Mouse (Mus musculus) left cerebral cortex, adult 9 months (tissue): Measurements from ENCODE around the gene Celf2.

ENCODE experiments used
- DNase-seq, 2 experiments: peaks; one replicate each; pipeline ENCODE4 v3.0.0; 2022; ENCODE audit warnings: low spot score in 2 of 2

Celf2 gene

GRCm38 (mm10) chr2:7083489-7084090 is 425.8 kb downstream of the Celf2 start:
- no peak for DNase-seq

DNA sequence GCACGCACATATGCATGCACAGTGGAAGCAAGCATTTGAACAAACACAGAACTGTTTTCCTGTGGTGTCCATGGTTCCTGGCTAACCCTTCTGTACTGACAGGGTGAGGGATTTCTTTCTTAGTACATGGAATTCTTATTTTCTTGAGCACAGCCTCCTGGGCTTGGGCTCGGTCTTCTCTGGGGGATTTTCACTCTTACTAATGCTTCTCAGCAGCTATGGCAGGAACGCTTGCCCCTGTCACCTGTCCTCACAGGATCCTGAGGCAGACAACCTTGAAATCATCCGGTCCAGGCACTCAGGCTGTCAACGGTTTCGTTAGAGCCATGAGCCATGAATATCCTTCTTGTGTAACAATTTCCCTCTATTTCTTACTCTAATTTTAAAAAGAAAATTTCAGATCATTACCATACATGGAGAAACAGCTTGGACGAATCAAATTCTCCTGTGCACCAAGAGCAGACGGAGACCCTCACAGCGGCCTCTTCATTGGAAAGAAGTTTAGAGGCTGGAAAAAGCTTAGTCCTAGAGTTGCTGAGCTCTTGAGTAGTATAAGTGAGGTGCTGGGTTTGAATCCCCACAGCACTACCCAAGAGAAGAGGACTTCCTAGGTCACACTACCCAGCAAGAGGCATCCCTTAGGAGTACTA is 426.9 kb downstream of the Celf2 start:
- DNase-seq, result no peak

DNA sequence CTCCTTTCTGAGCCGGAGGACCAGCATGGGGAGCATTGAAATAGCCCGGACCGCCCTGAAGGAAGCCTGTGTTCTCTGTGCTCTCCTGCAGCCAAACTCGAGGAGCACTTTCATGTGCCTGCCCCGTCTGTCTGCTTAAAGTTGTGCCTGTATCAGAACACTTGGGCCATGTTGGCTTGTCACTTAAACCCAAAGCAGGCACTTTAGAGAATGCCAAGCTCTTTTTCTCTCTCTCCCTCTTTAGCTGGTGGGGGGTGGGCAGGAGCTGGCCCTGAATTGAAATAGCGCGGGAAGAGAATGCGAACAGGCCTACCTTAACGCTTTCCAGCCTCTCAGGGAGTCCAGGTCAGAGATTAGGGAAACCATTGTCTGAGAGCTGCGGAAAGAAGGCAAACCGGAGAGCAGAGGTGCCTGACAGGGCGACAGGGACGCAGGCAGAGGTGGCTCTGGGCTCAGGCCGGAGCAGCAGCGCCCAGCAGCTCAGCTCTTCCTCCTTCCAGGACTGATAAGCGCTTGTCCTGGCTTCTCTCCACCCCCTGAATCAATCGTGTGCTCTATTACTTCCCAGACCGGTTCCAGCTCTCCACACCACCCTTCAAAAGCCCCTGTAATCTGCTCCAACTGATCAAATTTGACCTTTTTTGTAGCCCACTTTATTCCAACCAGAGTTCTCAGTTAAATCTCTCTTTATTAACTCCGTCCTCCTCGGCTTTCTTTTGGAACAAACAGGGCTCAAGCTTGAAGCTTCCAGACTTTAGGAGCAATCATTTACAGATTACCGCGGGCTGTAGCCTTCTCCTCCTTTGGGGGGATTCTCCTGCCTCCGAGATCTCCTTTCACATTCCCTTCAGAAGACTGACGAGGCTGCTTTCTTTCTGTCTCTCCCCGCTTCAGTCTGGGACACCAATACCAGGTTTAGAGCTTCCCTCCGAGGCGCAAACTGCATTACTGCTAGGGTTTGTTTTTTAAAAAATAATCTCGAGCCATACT is 428.3 kb downstream of the Celf2 start:
- DNase-seq, result no peak

DNA sequence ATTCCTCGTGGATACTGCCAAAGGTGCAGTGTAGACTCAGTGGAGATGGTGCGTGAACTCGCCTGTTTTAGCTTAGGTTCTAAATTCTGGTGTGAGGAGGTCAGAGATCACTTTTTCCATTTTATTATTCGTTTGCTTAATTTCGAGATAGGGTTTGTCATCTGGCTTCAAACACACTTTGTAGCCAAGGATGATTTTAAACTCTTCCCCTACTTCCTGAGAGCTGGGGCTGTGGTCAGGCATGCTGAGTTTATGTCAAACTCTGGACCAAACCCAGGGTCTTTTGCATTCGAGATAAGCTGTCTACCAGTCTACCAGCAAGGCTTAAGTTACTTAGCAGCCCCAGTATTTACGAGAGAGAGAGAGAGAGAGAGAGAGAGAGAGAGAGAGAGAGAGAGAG is 429.3 kb downstream of the Celf2 start:
- DNase-seq, result no peak

DNA sequence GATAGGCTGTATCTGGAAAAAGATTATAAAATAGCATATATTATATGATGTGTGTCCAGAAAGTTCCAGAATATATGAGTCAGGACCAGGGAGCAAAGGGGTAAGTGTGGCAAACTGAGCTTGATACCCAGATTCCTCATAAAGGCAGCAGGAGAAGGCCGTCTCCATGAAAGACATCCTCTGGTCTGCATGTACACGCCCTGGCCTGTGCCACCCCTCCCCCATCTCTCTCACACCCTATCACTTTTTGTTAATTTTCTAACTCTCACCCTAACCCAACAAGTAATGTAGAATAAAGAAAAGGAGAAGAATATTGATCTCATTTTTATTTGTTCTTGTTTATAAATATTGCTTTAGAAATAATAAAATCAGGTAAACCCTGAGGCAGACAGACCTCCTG is 430.0 kb downstream of the Celf2 start:
- DNase-seq, result no peak

DNA sequence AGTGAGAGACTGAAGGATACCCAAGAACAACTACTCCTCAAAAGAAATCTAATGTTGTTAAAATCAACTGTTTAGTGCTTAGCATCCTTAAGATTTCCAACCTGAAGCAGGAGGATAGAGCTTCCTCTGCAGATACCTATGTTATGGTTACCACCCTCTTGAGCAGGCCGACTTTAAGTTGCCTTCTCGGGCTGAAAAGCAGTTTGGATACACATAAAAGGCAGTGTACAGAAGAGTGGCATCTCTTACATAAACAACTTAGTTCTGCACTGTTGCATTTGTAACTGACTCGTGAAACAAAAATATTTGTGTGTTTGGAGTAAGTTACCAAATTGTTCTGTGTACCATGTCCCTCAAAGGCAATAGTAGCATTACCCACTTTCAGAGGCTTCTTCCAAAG is 435.6 kb downstream of the Celf2 start:
- DNase-seq, result no peak

GRCm38 (mm10) chr2:7072344-7073265 is 436.8 kb downstream of the Celf2 start:
- DNase-seq, result no peak

DNA sequence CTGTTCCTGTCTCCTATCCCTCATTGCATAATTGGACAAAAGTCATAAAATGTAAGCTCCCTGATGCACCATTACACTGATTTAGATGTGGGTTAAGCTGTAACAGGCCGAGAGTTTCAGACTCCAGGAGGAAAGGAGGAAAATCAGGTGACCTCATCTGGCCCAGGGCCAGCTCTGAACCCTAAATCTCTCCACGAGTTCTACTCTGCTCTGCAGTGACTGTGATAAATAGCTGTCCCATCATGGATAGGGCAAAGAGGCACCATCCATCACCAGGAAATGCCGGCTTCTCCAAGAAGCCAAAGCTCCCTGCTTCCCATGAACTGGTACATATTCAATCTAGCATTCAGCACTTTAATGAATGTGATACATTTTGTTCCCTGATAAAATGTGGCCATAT is 439.9 kb downstream of the Celf2 start:
- DNase-seq, result no peak

GRCm38 (mm10) chr2:7068281-7068680 is 441.1 kb downstream of the Celf2 start:
- DNase-seq, result no peak

GRCm38 (mm10) chr2:7063574-7064192 is 445.7 kb downstream of the Celf2 start:
- DNase-seq, result no peak

DNA sequence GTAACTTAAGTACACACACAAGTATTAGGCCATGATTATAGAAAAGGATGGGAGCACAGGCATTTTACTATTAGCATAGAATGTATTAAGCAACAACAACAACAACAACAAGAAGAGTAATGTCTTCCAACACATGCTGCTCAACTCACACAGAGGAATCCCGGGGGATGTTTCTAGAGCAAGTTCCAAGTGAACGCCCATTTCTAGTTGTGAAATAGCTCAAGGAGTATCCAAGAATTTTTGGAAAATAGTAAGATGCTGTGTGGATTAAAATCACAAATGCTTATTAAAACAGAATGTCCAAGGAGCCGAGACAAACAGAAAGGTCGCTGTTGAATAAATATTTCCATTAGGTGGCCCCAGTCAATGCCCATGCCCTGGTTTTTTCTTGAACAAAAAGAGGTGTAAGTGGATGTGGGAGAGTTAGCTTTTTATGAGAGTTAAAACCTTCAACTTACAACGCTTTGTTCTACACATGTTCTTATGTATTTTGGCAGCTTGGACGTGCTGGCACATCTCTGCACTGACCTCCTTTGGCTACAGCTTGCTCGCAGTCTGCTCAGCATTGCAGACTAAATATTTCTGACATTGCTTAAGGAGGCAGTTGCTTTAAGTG is 448.8 kb downstream of the Celf2 start:
- no peak for DNase-seq

- no peak for DNase-seq
Measured at GRCm38 (mm10) chr2:7056401-7056800, 453.0 kb downstream of the Celf2 start.

DNA sequence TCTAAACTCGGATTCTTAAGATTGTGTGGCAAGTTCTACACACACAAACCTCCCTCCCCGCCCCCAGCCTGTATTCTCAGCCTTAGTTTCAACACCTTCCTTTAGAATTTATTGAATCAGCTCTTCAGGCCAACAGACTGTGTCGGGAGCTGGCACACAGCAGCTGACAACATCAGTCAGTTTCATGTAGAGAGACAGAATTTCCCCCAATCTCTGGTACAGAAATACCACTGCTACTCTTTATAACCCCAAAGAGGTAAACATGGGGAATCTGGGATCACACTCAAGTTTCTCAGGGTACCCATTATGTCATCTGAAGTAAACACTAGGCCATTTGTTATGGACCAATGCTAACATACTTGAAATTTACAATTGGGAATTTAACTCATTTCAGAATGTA is 453.4 kb downstream of the Celf2 start:
- DNase-seq, result no peak

DNA sequence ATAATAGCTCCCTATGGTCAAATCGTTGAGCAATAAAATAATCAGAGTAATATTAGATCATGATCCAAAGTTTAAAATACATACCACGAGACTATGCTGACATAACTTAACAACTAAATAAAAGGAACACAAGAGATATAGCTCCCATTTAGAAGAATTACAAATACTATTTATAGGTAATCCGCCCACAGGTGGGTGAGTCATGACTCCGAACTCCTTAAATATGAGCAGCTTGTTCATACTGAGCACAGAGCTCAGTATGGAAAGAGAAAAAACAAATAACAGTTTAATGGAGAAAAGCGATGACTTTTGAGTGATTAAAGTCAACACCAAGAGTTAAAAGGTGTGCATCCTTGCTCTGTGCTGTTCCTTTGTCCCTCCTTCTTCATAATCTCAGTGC is 458.3 kb downstream of the Celf2 start:
- DNase-seq, result peak; percentile 49 to 82

- DNase-seq, result no peak
Measured at GRCm38 (mm10) chr2:7046155-7046554, 463.2 kb downstream of the Celf2 start.

GRCm38 (mm10) chr2:7045531-7045930 is 463.8 kb downstream of the Celf2 start:
- no peak for DNase-seq

GRCm38 (mm10) chr2:7043770-7044459 is 465.4 kb downstream of the Celf2 start:
- DNase-seq, result no peak

DNA sequence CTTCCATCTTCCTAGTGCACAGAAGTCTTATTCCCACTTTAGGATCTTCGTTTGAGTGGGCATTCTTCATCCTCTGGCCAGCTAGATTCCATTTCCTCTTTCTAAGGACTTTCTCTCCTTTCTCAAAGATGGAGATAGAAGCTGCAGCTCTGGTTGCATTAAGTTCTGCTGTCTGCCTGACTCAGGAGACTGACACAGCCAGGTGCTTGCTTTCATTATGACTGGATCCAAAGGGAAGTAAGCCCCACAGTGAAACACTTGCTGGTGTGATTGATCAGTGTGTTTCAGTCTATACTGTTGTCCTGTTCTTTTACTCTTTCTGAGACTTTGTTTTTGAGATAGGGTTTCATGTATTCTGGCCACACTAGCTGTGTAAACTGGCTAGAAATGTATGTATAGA is 468.4 kb downstream of the Celf2 start:
- DNase-seq, result no peak

DNA sequence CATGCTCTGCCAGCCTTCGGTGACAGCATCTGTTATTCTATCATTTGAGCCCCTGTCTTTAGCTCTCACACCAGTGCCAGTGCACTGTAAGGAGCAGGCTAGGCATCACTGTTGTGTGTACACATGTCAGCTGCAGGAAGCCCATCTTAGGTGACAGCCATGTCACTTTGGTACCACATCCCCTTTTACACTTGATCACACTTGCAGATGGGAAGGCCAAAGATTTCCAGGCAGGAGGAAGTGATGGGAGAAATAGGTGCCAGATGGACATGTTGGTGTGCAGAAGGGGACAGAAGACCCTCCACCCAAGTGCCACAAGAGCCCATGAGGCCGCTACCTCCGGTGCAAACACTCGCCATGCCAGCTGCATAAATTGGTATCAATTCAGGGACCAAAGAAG is 470.4 kb downstream of the Celf2 start:
- no peak for DNase-seq

DNA sequence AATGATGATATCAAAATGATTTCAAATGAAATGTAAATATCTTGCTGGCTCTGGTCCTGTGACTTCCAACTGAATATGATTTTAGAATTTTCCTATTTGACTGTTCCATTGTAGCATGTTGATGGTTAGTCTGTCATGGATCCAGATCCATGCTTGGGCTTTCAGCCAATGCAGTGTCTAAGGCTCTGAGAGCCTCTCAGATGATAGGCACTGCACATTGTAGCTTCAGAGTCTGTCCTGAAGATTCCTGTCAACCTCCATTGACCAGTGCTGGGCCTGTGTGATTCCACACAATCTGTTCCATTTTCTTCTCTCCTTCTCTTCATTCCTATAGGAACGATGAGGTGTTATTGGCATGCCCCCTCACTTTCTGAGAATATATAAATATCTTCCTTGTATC is 478.0 kb downstream of the Celf2 start:
- no peak for DNase-seq
